Mouse (Mus musculus) left cerebral cortex, adult 9 months (tissue): ENCODE data around the gene Gxylt2.

Experiments
- DNase-seq, 2 experiments: peaks; one replicate each; pipeline ENCODE4 v3.0.0; 2022; ENCODE audit warnings: low spot score in 2 of 2

The Gxylt2 gene

DNA sequence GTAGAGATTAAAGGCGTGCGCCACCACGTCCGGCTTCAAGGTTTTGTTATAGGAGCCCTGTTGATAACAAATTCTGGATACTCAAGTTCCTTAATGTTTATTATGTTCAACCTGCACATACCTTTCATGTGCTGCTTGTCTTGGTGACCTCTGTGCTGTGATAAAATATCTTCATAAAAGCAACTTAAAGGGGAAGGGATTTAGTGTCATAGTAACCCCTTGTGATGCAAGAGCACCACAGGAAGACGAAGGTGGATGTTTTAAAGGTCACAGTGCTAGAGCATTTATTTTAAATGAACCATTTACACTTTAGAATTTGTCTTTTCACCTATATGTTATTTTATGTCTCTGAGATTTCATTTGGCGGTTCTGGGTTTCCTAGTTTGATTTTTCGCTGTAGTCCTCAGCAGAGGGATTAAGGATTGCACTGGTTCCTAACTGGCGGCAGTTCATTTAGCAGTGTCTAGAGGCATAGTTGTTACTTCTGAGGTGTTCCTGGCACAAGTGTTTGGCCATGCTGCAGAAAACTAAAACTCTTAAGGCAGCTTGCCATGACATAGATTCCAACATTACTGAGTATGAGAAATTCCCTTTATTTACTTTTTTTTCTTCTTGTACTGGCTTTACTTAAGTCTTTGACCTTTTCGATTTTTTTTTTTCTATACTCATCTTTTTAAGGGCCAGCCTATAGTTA, 144.3 kb downstream of the Gxylt2 start:
- no peak for DNase-seq

DNA sequence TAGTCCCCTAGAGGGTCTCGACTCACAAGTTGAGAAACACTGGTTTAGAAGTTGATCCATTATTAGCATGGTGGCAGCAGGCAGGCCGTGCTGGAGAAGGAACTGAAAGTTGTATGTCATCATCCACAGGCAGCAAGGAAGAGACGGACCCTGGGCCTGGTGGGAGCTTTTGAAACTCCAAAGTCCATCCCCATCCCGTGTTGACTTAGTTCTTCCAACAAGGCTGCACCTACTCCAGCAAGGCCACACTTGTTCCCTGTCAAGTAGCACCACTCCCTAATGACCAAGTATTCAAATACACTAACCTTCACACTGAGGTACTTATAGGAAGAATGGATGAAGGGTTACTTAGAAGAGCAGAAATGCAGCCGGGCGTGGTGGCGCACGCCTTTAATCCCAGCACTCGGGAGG, 146.1 kb downstream of the Gxylt2 start:
- DNase-seq, result no peak

- no peak for DNase-seq
Measured at GRCm38 (mm10) chr6:100851083-100851482, 146.5 kb downstream of the Gxylt2 start.
